Mouse (Mus musculus): ENCODE measurements at regions not wholly inside any gene's neighbourhood (a gene's known extent, or its start where the extent isn't known, plus 50 kb on each side); places are given as distances from the start of the nearest gene placed in this dataset.

GRCm38 (mm10) chr14:105793010-105793702 is 103.5 kb downstream of the Spry2 start:
- Histone ChIP-seq H3K27ac (ENCODE audit: control insufficient read depth, low read depth, low read length) (no peak overlapping the region), H3K79me2 (ENCODE audit: control insufficient read depth, insufficient read depth, low read length, poor library complexity) (no peaks in the 10 kb centered on the region), H3K27me3 (ENCODE audit: control insufficient read depth in 1 of 2, insufficient read depth in 2 of 2, low read length in 2 of 2) (no peaks in the 10 kb centered on the region), H3K9me3 (replicated peaks; ENCODE audit: insufficient read depth, low read length) (no peaks in the 10 kb centered on the region), H3K4me1 (ENCODE audit: control insufficient read depth in 1 of 2, insufficient read depth in 2 of 2, low read length in 2 of 2) (no peaks in the 10 kb centered on the region), H3K9ac (ENCODE audit: control insufficient read depth, low read depth, low read length, poor library complexity, severe bottlenecking) (no peak overlapping the region), H3K36me3 (ENCODE audit: control insufficient read depth in 1 of 2, insufficient read depth in 2 of 2, low read length in 2 of 2) (no peaks in the 10 kb centered on the region), H3K4me3 (ENCODE audit: control insufficient read depth in 1 of 2, insufficient read depth in 1 of 2, low read depth in 2 of 2, low read length in 2 of 2) (no peak overlapping the region)
- DNase-seq (ENCODE audit: low read depth, low spot score) = no peak
- no peak for TF ChIP-seq CTCF (IDR thresholded peaks at IDR 0.05 in 2 of 3, conservative IDR thresholded peaks at IDR 0.05 in 1 of 3; ENCODE audit: control insufficient read depth in 1 of 3, insufficient read depth in 1 of 3, low read depth in 2 of 3, low read length in 3 of 3, poor library complexity in 1 of 3, severe bottlenecking in 1 of 3)
- TF ChIP-seq ELF1 (IDR thresholded peaks at IDR 0.05; ENCODE audit: low read depth, low read length) = no peak
- no peak for TF ChIP-seq USF2 (IDR thresholded peaks at IDR 0.05; ENCODE audit: borderline replicate concordance in 1 of 2, insufficient read depth in 1 of 2, low read depth in 1 of 2, low read length in 2 of 2)
- no peak for TF ChIP-seq HCFC1 (IDR thresholded peaks at IDR 0.05; ENCODE audit: low read depth, low read length)
- no peak for TF ChIP-seq ZMIZ1 (IDR thresholded peaks at IDR 0.05; ENCODE audit: low read depth, low read length)
- TF ChIP-seq TCF12 (IDR thresholded peaks at IDR 0.05; ENCODE audit: low read depth, low read length) = no peak
- TF ChIP-seq MYC (IDR thresholded peaks at IDR 0.05; ENCODE audit: low read depth, low read length) = no peak
- no peak for TF ChIP-seq SMC3 (IDR thresholded peaks at IDR 0.05; ENCODE audit: low read depth, low read length)
- no peak for TF ChIP-seq CHD1 (IDR thresholded peaks at IDR 0.05; ENCODE audit: low read depth, low read length)
- TF ChIP-seq JUND (IDR thresholded peaks at IDR 0.05; ENCODE audit: low read depth, low read length) = no peak
- no peak for TF ChIP-seq ZKSCAN1 (IDR thresholded peaks at IDR 0.05; ENCODE audit: low read depth, low read length)
- TF ChIP-seq MYB (IDR thresholded peaks at IDR 0.05; ENCODE audit: low read depth, low read length) = no peak
- TF ChIP-seq GATA1 (IDR thresholded peaks at IDR 0.05; ENCODE audit: low read depth, low read length) = no peak
- TF ChIP-seq NELFE (IDR thresholded peaks at IDR 0.05; ENCODE audit: low read depth, low read length) = no peak
- TF ChIP-seq GABPA (IDR thresholded peaks at IDR 0.05; ENCODE audit: low read depth, low read length) = no peak
- TF ChIP-seq MAFK (IDR thresholded peaks at IDR 0.05; ENCODE audit: borderline replicate concordance, low read depth, low read length) = no peak
- TF ChIP-seq RAD21 (IDR thresholded peaks at IDR 0.05; ENCODE audit: low read depth, low read length) = no peak
- TF ChIP-seq E2F4 (IDR thresholded peaks at IDR 0.05; ENCODE audit: borderline replicate concordance, low read depth, low read length) = no peak
- no peak for TF ChIP-seq ZC3H11A (IDR thresholded peaks at IDR 0.05; ENCODE audit: low read depth, low read length)
- no peak for TF ChIP-seq ZNF384 (IDR thresholded peaks at IDR 0.05; ENCODE audit: low read depth, low read length)

DNA sequence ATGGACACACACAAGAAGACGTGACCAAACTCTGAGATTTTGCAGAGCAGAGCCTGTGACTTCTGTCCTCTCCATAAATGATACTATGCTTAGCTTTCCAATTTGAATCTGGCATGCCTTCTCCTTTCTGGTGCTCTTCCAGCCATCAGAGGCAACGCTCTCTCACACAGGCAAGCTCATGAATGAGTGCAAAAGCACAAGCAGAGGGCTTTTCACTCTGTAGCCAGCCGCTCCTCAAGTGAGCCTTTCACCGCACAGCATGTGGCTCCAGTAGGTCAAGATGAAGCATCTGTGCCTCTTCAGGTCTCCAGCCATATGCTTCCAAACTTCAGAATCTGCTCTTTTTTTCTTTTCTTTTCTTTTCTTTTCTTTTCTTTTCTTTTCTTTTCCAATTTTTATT is 106.2 kb downstream of the Spry2 start:
- Histone ChIP-seq H3K27me3 (ENCODE audit: control insufficient read depth in 1 of 2, insufficient read depth in 2 of 2, low read length in 2 of 2) (no peaks in the 10 kb centered on the region), H3K79me2 (ENCODE audit: control insufficient read depth, insufficient read depth, low read length, poor library complexity) (no peaks in the 10 kb centered on the region), H3K4me1 (ENCODE audit: control insufficient read depth in 1 of 2, insufficient read depth in 2 of 2, low read length in 2 of 2) (no peaks in the 10 kb centered on the region), H3K9ac (ENCODE audit: control insufficient read depth, low read depth, low read length, poor library complexity, severe bottlenecking) (no peak overlapping the region), H3K4me3 (ENCODE audit: control insufficient read depth in 1 of 2, insufficient read depth in 1 of 2, low read depth in 2 of 2, low read length in 2 of 2) (no peak overlapping the region), H3K9me3 (replicated peaks; ENCODE audit: insufficient read depth, low read length) (no peaks in the 10 kb centered on the region), H3K36me3 (ENCODE audit: control insufficient read depth in 1 of 2, insufficient read depth in 2 of 2, low read length in 2 of 2) (no peaks in the 10 kb centered on the region), H3K27ac (ENCODE audit: control insufficient read depth, low read depth, low read length) (no peak overlapping the region)
- no peak for DNase-seq (ENCODE audit: low read depth, low spot score)
- TF ChIP-seq MYC (IDR thresholded peaks at IDR 0.05; ENCODE audit: low read depth, low read length) (no peak), CTCF (IDR thresholded peaks at IDR 0.05 in 2 of 3, conservative IDR thresholded peaks at IDR 0.05 in 1 of 3; ENCODE audit: control insufficient read depth in 1 of 3, insufficient read depth in 1 of 3, low read depth in 2 of 3, low read length in 3 of 3, poor library complexity in 1 of 3, severe bottlenecking in 1 of 3) (no peak), POLR2AphosphoS5 (IDR thresholded peaks at IDR 0.05; ENCODE audit: borderline replicate concordance, low read depth, low read length) (no peak), ETS1 (IDR thresholded peaks at IDR 0.05; ENCODE audit: low read depth, low read length) (no peak), GABPA (IDR thresholded peaks at IDR 0.05; ENCODE audit: low read depth, low read length) (no peak), USF2 (IDR thresholded peaks at IDR 0.05; ENCODE audit: borderline replicate concordance in 1 of 2, insufficient read depth in 1 of 2, low read depth in 1 of 2, low read length in 2 of 2) (no peak), RCOR1 (IDR thresholded peaks at IDR 0.05; ENCODE audit: low read depth, low read length) (no peak), SMC3 (IDR thresholded peaks at IDR 0.05; ENCODE audit: low read depth, low read length) (no peak), MEF2A (IDR thresholded peaks at IDR 0.05; ENCODE audit: extremely low read depth, insufficient replicate concordance, low read depth, low read length, poor library complexity, severe bottlenecking) (no peak), MAX (IDR thresholded peaks at IDR 0.05; ENCODE audit: low read length) (no peak), CHD2 (IDR thresholded peaks at IDR 0.05; ENCODE audit: low read length) (no peak), MYB (IDR thresholded peaks at IDR 0.05; ENCODE audit: low read depth, low read length) (no peak), ZNF384 (IDR thresholded peaks at IDR 0.05; ENCODE audit: low read depth, low read length) (no peak), USF1 (IDR thresholded peaks at IDR 0.05; ENCODE audit: low read depth, low read length) (no peak), TAL1 (IDR thresholded peaks at IDR 0.05; ENCODE audit: low read length) (no peak), POLR2AphosphoS2 (IDR thresholded peaks at IDR 0.05; ENCODE audit: low read length) (no peak), TBP (IDR thresholded peaks at IDR 0.05; ENCODE audit: low read depth, low read length) (no peak), RAD21 (IDR thresholded peaks at IDR 0.05; ENCODE audit: low read depth, low read length) (no peak)
